Mouse (Mus musculus) stomach, postnatal 0 days (tissue): ENCODE data around the gene Ppp3r1.

Experiments used
- CTCF ChIP-seq: IDR thresholded peaks from 2 replicates; pipeline ENCODE4 v1.5.1; 2016; ENCODE audit warnings: antibody characterized with exemption, low read depth, mild to moderate bottlenecking, moderate library complexity
- EP300 ChIP-seq: optimal IDR thresholded peaks from 2 replicates; pipeline ENCODE3; 2016; ENCODE audit warnings: antibody characterized with exemption

GRCm38 (mm10) chr11:17192151-17192844 lies 33.2 kb downstream of the Ppp3r1 start:
- TF ChIP-seq CTCF (peak; percentile 54), EP300 (no peak)
